Mouse (Mus musculus): Measurements from ENCODE around the gene Stradb.
"Not testable (repeated sequence)": the region's sequence is repeated elsewhere in the genome, so short reads cannot be mapped to it uniquely, and the experiment has no call there.

Stradb gene

DNA sequence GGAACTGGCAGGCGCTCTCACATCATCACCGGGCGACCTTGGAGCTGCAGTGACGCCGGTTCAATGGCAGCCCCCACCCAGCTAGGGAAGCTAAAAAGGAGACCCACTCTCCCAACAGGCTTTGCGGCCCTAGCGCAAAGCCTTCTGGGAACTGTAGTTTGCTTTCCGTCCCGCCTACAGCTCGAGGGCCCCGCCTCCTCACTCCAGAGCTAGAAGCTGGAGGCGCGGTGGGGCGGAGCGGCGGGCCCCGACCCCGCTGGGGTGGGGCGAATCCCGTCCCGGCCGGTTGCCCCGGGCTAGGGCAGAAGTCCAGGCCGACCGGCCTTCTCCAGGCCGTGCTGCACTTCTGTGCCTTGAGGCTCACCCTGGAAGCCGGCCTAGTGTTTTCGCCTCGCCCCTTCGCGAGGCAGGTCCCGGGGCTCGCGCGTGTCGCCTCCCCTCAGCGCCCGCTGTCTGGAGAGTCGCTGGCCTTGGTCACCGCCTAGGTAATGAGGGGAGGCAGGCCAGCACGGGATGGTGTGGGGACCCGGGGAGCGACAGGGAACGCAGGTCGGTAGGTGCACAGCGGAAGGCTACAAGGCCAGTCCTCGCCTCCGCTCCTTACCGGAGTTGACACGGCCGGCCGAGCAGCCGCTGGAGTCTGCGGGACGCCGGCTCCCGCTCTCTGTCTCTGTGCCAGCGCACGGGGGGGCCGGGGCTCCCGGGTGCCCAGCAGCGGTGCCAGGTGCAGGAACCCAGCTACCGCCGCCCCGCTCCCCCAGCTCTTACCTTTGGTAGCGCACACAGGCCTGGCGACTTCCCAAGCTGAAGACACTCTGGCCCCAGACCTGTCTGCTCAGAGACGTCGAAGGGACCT lies at the start of gene Stradb, which contains the start of gene Trak2:
Gene Stradb (plus strand): TSS at position 157 of the 856 bp plus-strand sequence.
Gene Trak2 (minus strand): TSS at position 65 of the 856 bp plus-strand sequence.
- DNase-seq (ENCODE audit: low spot score): peak; percentile 83

DNA sequence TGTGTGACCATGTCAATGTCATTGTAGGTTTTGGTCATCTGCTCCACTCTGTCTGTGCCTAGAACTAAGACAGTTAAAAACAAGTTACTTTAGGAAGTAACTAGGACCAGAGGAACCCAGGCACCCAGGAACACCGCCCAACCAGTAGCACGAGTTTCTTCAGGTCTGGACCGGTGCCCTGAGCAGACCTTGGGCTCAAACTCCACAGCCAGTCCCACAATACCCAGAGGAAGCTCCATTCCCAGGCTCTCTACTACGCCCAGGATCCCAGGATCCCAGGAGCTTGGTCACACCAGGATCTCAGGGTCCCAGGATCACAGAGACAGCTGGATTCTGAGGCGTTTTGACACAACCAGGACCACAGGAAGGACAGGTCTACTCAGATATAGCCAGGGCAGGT lies 46.7 kb upstream of the Stradb start:
- no peak for DNase-seq (ENCODE audit: low spot score)

DNA sequence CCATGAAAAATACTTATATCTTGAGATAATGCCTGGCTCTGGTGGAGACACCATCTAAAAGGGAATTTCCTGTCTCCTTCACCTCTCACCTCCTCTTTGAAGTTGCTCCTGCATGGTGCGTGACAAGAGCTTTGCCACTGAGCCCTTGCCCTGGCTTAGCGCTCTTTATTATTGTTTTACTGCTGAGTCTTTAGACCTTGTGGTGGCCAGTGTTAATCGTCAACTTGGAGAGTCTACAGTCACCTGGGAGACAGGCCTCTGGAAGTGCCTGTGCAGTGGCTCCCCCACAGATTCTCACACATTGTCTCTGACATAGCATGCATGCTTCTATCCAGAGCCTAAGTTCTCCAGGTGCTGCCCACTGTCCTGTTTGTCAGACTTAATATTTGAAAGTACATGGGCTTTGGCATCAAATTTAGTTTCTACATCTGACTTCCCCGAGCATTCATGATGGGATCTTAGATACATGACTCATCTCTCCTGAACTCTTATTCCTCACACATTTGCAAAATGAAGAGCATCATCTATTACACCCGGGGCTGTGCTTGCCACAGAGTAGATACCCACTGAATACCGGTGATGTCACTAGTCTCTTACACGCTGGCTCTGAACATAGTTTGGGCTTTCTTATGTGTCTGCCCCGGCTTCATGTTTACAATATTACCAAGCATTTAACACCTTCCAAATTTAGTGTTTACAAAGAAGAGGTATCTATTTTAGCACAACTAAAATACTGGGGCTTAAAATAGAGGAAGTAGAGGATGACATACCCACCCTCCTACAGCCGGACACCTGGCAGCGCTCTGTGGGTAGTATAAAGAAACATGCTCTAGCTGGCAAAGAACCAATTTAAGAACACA lies 36.3 kb upstream of the Stradb start:
- DNase-seq (ENCODE audit: low spot score): no peak

DNA sequence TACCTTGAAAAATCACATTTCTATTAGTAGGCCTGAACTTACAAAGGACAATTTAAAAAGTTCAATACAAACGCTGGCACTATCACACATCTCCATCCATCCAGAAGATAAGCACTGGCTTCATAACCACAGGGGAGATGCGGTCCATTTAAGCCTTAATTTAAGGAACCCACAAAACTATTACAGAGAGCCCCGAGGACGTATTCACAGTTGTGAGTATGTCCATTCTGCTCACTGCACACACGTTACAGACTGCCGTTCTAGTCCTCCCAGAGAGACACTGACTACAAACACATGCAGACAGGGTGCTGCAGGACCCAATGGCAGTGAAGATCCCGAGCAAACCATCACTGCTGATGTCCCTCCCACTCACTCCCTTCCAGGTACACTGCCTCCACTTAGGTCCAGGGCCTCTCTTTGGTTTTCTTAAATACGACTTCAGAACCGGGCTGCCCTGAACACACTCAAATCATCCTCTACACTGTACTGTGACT lies 35.7 kb upstream of the Stradb start:
- no peak for DNase-seq (ENCODE audit: low spot score)

DNA sequence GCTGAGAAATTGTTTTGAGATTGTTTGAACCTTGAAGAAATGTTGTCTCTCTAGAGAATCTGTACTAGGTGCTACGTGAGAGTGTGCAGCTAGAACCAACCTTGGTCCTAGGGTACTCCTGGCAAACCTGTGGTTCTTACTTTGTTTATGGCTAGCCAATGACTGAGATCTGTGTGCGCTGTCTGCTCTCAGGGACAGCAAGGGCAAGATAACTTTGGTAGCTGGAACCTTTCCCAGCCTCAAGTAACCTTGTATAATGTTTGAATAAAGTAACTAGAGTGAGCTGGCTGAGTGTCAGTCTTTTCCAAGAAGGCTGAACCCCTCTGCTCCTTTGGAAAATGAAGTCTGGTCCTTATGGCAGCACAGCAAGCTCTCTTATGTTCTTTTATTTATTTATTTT lies 27.8 kb upstream of the Stradb start:
- DNase-seq (ENCODE audit: low spot score): no peak

GRCm38 (mm10) chr1:58945960-58946670 lies 27.2 kb upstream of the Stradb start:
- no peak for DNase-seq (ENCODE audit: low spot score)

- no peak for DNase-seq (ENCODE audit: low spot score)
These were observed 26.6 kb upstream of the Stradb start for GRCm38 (mm10) chr1:58946718-58947117.

DNA sequence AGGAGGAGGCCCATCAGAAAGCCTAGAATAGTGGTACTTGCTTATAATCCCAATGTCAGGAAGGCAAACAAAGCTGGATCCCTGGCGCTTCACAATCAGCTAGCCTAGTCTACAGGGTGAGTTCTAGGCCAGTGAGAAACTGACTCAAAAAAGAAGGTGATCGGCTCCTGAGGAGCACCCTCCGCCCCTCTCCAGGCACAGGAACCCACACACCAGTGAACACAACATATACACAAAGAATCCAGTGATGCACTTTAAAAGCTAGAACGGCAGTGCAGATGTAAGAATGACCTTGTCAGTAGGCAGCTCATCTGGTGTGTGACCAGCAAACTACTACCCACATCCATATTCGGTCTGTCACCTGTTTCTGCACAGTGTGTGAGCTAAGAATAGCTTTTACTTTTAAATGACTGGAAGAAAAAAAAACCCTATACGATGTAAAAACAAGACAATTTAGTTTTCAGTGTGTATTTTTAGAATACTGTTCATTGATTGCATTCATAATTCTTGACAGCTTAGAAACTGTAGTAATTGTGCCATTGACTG lies 23.7 kb upstream of the Stradb start:
- DNase-seq (ENCODE audit: low spot score): no peak

DNA sequence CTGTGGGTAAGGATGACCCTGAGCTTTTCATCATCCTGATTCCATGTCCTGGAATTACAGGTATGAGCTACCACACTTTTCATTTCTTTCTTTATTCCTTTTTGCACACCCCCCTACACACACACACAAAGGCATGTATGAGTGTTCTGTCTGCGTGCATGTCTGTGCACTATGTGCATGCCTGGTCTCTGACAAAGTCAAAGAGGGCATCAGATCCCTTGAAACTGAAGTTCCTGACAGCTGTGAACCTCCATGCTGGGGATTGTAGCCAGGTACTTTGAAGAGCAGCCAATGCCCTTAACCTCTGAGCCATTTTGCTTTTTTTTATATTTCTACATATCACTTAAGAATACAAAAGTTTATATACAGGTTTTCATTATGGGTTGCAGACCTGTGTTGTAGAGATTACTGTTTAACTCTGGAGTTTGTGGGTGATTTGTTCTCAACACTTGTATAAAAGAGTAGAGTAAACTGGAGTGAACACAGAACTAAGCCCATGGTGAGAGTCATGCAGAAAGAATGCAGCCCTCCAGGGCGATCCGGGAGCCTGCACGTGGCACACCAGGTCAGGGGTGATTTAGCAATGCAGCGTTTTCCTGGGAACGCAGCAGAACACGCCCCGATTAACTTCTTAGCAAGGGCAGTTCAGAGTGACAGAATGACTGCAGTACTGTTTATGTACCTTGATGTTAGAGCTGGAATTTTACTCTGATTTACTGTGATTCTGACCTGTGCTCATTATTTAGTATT lies 22.2 kb upstream of the Stradb start:
- no peak for DNase-seq (ENCODE audit: low spot score)

- no peak for DNase-seq (ENCODE audit: low spot score)
These were observed 21.5 kb upstream of the Stradb start for GRCm38 (mm10) chr1:58951841-58952240.

DNA sequence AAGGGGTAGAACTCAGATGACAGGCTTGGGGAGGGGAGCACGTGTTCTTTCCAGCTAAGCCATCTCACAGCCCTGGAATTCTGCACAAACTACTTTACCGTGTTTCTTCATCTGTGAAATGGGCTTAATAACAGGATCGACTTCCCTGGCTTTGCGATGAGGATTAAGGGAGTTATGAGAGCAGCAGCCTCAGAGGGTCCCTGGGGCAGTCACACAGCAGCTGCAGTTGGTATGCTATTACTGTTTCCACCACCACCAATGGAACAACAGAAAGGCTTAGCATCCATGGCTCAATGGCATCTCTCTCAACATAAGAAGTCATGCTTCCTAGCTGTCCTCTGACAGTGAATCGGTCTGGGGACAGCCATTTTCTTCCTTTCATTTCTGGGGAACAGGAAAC lies 20.8 kb upstream of the Stradb start:
- DNase-seq (ENCODE audit: low spot score): no peak

DNA sequence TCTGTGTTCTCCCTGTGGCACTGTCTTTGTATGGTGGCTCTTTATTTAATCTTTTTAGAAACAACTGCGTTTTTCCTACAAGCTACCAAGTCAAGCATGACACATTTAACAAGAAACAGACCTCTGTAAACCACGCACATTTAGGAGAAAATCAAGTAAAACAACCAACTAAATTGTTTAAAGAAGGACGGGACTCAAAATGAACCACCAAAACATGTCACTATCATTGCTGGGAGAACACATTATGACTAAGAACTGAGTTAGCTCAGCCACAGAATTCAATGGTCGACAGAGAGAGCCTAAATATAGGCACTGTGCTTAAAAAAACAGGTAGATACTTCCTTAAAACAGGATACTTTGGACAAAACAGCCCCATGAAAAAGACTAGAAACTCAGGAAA lies 20.3 kb upstream of the Stradb start:
- DNase-seq (ENCODE audit: low spot score): no peak

- no peak for DNase-seq (ENCODE audit: low spot score)
These were observed 19.5 kb upstream of the Stradb start for GRCm38 (mm10) chr1:58953686-58954434.

- DNase-seq (ENCODE audit: low spot score): no peak
These were observed 18.5 kb upstream of the Stradb start for GRCm38 (mm10) chr1:58954578-58955410.

DNA sequence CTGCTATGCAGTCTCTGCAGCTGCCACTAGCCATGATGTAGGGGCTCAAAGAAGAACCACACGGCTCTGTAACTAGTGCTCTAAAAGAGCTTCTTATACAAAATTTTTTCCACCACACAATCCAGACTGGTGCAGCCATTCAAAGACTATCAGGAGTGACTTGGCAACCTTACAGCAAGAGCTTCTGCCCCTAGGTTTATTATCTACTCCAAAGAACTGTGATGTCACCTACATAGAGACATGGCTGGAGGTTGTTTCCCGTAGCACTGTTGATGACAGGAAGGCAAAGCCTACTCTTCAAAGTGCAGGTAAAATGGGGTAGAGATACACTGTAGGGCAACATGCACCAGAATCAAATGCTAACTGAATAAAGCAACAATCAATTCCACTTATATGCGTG lies 17.6 kb upstream of the Stradb start:
- DNase-seq (ENCODE audit: low spot score): no peak

DNA sequence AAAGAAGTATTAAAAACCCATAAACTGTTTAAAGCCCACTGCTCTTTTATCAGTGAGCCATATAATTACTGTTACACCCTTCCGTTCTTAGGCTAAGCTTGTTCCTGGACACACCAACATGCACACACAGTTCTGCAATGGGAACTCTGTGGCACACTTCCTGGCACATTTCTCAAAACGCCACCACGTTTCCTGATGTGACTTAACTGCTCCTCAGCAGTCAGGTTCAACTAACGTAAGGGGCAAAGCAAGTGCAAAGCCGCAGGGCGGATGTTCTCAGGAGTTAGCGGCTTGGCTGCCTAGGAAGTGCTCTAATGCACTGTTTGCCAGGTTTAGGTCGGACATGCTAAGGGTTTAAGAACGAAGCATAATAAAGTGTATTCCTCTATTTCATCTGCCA lies 17.1 kb upstream of the Stradb start:
- DNase-seq (ENCODE audit: low spot score): no peak

- DNase-seq (ENCODE audit: low spot score): no peak
These were observed 15.4 kb upstream of the Stradb start for GRCm38 (mm10) chr1:58957931-58958330.

DNA sequence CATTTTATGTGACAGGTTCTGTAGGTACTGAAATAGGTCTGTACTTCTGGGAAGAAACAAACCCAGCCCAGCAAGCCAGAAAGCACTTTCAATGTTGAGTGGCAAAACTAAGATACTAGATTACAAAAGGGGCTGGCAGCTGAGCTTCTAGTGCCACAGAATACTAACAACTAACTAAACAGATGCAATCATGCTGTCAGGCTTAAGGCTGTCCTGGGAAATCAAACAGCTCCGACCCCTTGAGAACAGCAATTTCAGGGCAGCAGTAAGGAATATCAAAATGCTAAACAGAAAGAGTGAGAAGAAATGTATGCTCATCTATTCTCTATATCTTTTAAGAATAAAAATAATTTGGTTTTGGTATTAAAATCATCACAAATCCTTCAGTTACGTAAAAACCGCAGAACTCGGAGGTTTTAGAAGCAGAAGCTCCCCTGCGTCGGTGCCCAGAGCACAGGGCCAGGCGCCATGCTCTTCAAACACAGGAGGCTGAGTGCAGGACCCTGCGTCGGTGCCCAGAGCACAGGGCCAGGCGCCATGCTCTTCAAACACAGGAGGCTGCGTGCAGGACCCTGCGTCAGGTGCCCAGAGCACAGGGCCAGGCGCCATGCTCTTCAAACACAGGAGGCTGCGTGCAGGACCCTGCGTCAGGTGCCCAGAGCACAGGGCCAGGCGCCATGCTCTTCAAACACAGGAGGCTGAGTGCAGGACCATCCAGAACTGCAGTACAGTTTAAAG lies 14.4 kb upstream of the Stradb start:
- not testable (repeated sequence) for DNase-seq (ENCODE audit: low spot score)

DNA sequence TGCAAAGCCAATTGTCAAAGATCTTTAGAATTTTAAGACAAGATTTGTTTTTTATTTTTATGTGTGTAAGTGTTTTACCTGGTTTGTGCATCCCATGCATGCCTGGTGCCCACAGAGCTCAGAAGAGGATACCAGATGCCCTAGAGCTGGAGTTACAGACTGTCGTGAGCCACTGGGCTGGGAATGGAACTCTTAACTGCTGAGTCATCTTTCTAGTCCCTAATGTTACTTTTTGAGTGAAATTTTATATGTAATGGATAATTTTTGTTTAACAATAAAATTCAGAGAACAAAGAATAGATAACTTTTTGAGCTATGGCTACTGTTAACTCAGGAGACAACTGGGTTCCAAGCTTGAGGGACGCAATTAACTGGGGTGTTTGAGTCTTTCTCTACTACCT lies 13.6 kb upstream of the Stradb start:
- DNase-seq (ENCODE audit: low spot score): no peak
